Mouse (Mus musculus): ENCODE results near the gene Gm10057. TPM values are rescaled to one million over a fixed set of nuclear protein-coding genes. Genes with fewer than 3 reads are reported as not detected.

Gm10057 gene
- polyA plus RNA-seq (2012): not detected in 2 replicates

GRCm38 (mm10) chrX:154054939-154055338, at the start of gene Gm10057:
TSS of gene Gm10057 (minus strand) at chrX:154055039.

GRCm38 (mm10) chrX:154033727-154034126, 21.1 kb downstream of the Gm10057 start, which contains the start of gene 4921511M17Rik:
TSS of gene 4921511M17Rik (minus strand) at chrX:154033827.

GRCm38 (mm10) chrX:154012540-154012939, 42.3 kb downstream of the Gm10057 start, which contains the start of gene Samt1:
TSS of gene Samt1 (minus strand) at chrX:154012640.

Other genes starting within 250 kb of the Gm10057 start
- not detected in 2 replicates for gene Spin2c, start 222.8 kb downstream of the Gm10057 start, polyA plus RNA-seq (2012)
- not detected in 2 replicates for gene Samt1, start 42.4 kb downstream of the Gm10057 start, polyA plus RNA-seq (2012)
- gene 4921511M17Rik, start 21.2 kb downstream of the Gm10057 start, polyA plus RNA-seq (2012): not detected in 2 replicates
- gene Gm15140, start 65.6 kb upstream of the Gm10057 start, polyA plus RNA-seq (2012): not detected in 2 replicates

Measured in megakaryocyte-erythroid progenitor cell, adult 5 weeks (primary cell).